Mouse (Mus musculus): ENCODE data around the gene S100a5. TPM values are rescaled to one million over a fixed set of nuclear protein-coding genes. Genes with fewer than 3 reads are reported as not detected.

The S100a5 gene
- total RNA-seq, 2 experiments from 2014 or later = not detected

DNA sequence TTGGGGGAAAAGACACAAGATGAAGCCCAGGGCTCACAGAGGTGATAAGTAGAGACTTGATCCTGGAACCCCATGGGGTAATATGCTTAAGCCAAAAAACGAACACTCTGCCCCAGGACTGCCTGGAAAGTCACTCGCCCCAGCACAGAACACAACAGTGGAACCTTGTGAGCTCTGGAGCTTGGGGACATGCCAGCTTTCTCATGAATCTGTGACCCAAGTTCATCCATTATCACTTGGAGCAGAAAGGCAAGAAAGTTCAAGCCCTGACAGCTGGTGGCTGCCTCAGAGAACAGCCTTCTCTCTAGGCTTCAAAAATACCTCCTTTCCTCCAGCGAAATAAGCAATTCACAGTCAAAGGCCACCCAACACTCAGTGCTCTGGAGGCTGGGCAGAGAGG, 8.9 kb upstream of the S100a5 start:
- DNase-seq (ENCODE audit: low spot score in 2 of 2) = no peak

DNA sequence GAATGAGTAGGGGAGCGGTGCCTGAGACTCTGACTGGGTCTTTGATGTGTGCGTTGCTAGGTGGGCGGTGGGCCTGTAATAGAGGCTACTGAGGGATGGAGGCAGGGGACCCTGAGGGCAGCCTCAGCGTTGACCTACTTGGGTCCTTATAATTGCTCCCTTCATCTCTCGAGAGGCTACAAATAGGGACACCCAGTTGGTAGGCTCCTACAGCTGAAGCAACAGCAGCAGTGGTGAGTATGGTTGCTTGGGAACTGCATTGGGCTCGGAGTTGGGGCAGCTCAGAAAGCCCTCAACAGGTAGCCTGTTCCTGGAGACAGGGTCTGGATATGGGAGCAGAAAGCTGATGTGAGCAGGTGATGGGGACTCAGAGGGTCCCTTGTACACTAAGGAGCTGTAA, 8.3 kb upstream of the S100a5 start:
- DNase-seq (ENCODE audit: low spot score in 2 of 2) = no peak

DNA sequence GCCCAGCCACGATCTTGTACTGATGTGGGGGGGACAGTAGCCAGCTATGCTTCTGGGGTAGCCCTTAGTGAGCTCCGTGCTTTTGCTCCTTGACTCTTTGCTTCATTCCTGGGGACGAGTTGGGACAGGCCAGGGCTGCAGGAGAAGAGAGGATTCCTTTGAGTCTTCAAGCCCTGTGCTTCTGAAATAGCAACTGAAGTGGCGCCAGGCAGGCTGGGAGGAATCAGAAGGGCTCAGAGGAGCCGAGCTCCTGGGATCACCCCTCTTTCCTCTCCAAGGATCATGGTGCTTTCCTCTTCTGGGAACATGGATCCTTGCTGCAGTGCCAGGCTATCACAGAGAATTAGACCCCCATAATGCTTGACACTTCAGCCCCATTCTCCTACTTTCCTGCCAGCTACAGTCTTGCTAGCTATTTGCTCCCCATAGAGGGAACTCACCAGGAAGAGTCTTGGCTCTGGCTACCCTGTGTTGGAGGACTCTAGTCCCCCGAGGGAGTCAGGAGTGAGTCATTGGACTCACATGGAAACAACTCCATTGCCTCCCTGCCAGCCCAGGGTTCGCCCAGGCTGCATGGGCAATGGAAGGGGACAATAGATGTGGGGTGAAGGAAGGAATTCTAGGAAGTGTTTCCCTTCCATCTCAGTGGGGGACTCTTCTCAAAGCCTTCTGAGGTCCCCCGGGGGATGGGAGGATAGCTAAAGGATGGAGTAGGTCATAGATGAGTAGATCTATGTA, 7.7 kb upstream of the S100a5 start:
- DNase-seq (ENCODE audit: low spot score in 2 of 2) = no peak

DNA sequence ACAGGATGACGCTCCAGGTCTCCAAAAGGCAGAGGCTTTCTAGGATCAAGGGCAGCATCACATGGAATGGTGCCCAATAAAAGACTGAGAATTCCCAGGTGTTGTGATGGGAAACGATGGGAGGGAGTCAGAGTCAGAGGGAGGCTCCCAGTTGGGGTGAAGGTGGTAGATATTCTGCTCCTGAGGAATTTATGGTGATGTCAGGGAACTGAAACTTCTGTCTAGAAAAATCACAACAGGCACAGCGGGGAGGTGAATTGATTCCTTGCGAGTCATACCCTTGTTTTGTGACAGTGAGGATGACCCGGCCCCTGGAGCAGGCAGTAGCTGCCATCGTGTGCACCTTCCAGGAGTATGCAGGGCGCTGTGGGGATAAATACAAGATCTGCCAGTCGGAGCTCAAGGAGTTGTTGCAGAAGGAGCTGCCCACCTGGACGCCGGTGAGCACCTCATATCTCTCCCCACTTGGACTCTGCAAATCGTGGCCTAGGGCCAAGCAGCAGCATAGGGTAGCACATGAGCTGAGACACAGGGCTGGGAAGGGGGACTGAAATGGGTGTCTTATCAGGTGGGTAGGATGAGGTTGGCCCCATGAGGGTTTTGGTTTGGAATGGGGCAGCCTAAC, 6.7 kb upstream of the S100a5 start, which contains the start of gene Gm42674:
Gene Gm42674 (plus strand): TSS at position 419 of the 625 bp plus-strand sequence.
- DNase-seq (ENCODE audit: low spot score in 2 of 2) = no peak

DNA sequence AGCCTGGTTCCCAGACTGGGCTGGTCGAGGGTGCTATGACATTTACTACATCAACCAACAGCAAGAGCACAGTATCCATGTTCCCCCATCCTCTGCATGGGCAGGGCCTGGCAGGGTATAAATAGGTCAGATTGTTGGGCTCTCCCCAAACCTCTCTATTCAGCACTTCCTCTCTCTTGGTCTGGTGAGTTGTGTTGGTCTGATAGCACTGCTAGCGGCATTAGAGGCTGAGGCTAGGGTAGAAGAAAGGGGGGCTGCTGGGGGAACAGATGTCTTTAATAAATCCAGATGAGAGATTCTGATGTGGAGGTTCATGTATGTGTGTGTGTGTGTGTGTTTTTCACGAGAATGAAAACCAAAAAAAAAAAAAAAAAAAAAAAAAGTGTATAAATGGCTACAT, 4.7 kb upstream of the S100a5 start, which contains the start of gene S100a4:
Gene S100a4 (plus strand): TSS at position 149 of the 400 bp plus-strand sequence.
- DNase-seq (ENCODE audit: low spot score in 2 of 2) = no peak

DNA sequence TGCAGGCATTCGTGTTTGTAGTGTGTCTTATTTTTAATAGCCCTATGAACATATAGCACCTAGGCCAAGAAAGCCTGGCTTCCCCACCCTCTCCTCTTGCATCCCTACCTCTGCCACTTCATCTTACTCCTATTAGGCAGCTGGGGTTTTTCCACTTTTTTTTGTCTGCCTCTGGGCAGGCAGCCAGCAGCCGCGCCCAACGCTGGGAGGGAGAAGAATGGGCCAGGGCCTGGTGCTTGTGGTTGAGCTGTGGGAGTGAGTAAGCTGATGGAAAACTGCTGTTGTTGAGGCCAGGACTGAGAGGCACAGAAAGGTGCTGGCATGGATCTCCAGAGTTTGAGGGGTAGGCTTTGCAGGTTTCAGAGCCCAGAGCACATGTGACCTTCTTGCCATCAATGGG, 3.9 kb upstream of the S100a5 start:
- DNase-seq (ENCODE audit: low spot score in 2 of 2) = peak in 1 of 2 experiments; percentile 72

DNA sequence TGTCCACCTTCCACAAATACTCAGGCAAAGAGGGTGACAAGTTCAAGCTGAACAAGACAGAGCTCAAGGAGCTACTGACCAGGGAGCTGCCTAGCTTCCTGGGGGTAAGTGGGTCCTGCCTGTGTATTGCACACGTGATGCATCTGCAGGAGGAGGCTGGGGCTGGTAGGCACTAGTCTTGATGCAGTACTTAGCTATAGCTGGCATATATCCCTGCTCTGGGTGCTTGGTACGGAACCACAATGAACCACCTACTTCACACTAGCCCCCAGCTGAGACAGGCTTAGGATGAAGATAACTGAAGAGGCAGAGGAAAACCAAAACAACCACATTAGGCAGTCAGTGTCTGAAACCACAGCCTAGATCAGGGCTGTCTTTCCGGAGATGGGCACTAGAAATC, 3.3 kb upstream of the S100a5 start:
- no peak for DNase-seq (ENCODE audit: low spot score in 2 of 2)

DNA sequence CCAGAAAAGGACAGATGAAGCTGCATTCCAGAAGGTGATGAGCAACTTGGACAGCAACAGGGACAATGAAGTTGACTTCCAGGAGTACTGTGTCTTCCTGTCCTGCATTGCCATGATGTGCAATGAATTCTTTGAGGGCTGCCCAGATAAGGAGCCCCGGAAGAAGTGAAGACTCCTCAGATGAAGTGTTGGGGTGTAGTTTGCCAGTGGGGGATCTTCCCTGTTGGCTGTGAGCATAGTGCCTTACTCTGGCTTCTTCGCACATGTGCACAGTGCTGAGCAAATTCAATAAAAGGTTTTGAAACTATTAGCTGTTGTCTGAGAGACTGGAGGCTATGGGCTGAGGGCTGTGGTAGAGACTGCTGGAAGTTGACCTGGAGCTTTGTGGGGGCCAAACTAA, 2.6 kb upstream of the S100a5 start:
- DNase-seq (ENCODE audit: low spot score in 2 of 2) = no peak

DNA sequence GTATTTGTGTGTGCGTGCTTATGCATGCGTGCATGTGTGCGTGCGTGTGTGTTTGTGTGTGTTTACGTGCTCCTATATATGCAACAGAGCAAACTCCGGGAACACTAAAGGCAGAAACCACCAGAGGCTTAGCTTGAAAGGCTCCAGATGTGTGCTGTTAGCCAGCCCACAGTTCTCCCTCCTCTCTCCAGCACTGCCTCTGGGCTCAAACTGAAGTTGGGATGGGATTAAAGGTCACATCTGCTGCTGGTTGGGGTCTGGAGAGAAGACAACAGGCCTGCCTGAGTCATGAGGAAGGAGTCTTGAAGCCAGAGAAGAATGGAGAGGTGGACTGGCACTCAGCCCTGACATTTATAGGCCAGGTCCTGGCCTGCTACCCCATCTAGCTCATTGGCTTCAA, 2.1 kb upstream of the S100a5 start:
- DNase-seq (ENCODE audit: low spot score in 2 of 2) = no peak

DNA sequence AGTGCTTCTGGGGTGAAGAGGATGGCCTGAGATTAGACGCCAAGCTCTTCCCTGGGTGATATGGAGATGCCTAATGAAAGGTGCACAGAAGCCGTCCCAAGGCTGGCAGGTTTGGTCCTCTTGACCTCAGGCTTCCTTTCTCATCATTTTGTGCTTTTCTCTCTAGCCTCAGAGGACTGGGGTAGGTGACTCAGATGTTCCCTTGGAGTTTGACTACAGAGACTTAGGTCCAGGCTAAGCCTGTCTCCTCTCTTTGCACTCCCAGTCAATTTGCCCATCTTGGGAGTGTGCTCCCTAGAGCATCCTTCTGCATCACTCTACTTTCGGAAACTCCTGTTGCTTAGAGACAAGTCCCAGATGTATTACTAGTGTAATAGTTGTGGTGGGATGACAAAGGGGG, 962 bp upstream of the S100a5 start:
- DNase-seq (ENCODE audit: low spot score in 2 of 2) = no peak

DNA sequence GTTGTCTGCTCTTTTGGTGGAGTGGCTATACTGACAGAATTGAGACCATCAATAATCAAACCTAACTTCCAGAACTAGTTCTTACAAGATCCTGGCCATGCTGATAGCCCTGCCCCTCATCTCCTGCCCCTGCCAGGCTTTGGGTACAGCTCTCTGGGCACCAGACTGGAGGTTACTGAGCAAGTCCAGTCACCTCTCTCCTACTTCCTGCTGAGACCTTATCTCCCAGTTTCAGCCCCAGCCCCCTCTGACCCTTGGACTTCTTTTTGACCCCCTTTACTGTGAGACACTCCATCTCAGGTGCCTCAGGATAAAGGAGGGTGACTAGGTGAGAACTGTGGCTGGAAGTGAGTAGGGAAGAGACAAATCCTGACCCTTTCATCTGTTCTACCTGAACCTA, 779 bp downstream of the S100a5 start:
- no peak for DNase-seq (ENCODE audit: low spot score in 2 of 2)

DNA sequence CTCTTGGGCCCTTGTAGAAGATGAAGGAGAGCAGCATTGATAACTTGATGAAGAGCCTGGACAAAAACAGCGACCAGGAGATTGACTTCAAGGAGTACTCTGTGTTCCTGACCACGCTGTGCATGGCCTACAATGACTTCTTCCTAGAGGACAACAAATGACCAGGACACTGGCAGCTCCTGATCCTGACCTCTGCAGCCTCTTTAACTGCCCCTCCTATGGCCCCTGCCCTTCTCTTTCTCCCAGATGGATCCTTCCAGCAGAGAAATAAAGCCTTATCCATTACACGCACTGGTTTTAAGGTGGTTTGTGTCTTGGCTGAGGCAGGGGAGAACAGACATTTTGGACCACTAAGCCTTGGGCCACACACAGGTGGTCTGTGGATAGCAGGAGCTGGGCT, 3.2 kb downstream of the S100a5 start:
- DNase-seq (ENCODE audit: low spot score in 2 of 2) = no peak

DNA sequence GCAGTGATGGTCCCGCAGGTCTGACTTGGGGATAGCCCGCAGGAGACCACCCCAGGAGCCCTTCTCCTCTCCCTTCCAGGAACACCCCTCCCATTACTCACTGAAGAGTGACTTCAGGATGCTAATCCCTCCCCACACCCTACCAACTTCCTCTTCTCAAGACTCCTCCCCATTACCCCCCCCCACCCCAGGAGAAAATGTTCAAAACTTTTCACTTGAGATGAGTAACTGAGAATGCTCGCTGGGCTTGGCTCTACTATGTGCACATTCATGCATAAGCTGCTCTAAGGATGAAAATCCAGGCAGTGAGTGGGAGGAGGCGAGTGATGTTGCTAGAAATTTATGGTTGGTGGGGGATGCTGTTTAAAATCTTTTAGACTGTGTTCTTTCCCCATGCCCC, 3.7 kb downstream of the S100a5 start:
- no peak for DNase-seq (ENCODE audit: low spot score in 2 of 2)

DNA sequence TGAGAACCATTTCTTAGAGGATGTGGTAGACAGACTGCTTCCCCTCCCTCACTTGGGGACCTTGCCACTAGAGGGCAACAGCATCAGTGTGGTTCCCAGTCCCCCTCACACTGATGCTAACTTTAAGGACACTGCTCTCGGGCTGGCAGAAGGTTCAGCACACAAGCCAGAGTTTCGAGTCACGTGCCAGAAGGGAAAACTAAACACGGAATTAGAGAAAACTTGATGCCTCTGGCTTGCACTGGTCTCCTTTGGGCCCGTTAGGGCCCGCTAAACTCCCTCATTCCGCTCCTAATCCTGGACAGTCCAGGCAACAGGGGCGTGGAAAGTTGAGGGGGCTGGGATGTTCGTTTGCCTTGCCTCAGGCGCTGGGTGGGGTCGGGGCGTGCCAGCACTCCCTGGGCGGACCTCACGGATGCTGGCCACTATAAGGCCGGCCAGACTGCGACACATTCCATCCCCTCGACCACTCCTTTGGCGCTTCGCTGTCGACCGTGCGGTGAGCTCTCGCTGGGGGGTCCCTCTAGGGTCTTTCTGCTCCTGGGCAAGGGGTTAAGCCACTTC, 4.5 kb downstream of the S100a5 start, which contains the start of gene S100a6:
Gene S100a6 (plus strand): TSS at position 155 of the 564 bp plus-strand sequence.
- DNase-seq (ENCODE audit: low spot score in 2 of 2) = peak; percentile 45 to 50

DNA sequence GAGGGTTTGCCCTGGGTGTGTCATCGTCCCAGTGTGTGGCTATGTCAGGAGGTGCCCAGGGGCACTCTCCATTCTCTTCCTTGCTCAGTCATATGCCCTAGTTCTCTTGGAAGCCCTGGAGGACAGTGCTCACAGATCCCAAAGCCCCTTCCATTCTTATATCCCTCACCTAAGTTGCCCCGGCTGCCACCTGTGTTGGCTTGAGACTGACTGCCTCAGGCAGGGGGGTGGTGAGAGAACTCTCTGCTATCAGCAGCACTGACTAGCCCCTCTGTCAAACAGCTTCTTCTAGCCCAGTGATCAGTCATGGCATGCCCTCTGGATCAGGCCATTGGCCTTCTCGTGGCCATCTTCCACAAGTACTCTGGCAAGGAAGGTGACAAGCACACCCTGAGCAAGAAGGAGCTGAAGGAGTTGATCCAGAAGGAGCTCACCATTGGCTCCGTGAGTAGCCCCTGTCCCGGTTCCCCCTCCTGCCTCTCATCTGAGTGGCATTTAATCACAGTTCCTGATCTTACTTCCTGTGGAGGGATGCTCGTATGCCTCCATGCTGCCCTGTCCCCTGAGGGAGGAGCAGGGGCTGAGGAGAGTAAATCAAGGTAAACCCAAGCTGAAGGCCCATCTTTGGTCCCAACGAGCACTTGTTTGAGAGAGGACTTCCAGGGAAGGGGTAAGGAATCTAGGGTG, 5.3 kb downstream of the S100a5 start:
- no peak for DNase-seq (ENCODE audit: low spot score in 2 of 2)

DNA sequence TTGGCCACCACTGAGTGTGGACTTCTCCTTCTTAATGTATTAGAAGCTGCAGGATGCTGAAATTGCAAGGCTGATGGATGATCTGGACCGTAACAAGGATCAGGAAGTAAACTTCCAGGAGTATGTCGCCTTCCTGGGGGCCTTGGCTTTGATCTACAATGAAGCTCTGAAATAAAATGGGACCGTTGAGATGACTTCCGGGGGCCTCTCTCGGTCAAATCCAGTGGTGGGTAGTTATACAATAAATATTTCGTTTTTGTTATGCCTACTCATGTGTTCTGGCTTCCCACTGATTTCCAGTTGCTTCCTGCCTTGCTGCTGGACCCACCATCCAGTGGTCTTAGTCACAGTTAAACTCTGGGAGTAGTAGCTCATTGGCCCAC, 5.8 kb downstream of the S100a5 start:
- no peak for DNase-seq (ENCODE audit: low spot score in 2 of 2)

DNA sequence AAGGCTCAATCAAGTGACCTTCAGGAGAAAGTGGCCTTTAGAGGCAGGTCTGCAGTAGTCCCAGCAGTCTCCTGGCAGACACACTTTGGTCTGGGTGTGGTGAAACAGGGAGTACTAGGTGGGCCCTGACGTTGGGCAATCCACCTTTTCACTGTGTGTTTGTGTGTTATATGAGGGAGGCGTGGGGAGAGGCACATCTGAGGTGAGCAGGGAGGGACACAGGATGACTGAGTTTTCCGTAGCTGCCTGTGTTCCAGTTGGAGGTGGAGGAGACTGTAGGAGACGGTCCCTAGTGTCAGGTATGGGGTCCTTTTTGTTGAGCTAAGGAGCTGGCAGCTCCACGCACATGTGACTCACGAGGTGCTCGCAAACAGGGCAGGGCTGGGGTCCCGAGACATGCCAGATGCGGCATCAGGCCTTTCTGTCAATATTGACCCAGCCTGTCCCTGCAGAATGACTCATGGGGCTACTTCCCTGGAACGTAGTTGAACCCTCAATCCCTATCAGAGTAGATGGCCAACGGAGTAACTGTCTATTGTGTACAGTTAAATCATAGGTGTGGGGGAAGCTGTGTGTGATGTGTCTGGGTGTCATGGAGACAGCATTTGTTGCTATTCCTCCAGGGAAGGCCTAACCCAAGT, 6.4 kb downstream of the S100a5 start:
- DNase-seq (ENCODE audit: low spot score in 2 of 2) = no peak

DNA sequence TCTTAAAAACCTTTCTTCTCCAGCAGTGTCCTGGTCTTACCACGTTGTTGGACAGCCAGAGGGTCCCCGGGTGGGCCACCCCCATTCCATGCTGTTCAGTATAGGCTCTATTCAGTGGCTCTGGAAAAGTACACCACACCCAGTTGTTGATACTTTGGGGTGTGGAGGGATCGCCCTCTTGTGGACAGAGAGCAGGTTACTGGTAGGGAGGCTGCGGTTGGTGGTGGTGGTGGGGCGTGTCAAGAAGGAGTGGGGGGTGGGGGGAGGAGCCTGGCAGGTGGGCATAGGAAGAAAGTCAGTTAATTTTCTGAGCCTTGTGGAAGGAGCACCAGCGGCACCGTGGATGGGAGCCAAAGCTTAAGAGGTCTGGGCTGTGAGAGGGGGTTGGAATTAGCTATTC, 7.1 kb downstream of the S100a5 start:
- peak; percentile 68 to 73 for DNase-seq (ENCODE audit: low spot score in 2 of 2)

DNA sequence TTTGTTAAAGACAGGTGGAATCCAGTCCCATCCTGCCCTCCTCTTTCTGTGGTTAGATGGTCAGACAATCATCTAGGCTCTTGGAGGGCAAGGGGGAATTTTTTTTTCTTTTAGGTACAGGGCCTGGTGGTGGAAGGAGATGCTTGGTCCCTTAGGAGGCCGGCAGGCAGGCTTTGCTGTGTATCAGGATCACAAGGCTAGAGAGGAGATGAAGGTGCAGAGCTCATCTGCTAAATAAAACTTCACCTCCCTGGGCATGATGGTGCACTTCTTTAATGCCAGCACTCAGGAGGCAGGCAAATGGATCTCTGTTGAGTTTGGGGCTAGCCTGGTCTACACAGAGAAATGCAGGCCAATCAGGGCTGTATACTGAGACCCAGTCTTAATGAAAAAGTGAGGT, 7.6 kb downstream of the S100a5 start:
- no peak for DNase-seq (ENCODE audit: low spot score in 2 of 2)

DNA sequence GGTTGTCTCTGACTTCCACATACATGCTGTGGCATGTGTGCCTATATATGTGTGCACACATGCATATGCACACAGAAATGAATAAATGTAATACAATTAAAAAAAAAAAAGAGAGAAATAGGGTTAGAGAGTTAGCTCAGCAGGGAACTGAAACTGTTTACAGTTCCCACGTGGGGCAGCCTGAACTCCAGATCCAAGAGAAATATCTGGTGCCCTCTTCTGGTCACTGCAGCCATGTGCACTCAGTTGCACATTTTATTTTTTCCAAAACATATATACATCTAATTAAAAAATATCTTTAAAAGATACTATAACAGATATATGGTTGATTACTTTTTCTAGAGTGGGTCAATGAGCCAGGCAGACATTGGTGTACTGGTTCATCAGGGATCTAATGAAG, 9.3 kb downstream of the S100a5 start:
- DNase-seq (ENCODE audit: low spot score in 2 of 2) = no peak

DNA sequence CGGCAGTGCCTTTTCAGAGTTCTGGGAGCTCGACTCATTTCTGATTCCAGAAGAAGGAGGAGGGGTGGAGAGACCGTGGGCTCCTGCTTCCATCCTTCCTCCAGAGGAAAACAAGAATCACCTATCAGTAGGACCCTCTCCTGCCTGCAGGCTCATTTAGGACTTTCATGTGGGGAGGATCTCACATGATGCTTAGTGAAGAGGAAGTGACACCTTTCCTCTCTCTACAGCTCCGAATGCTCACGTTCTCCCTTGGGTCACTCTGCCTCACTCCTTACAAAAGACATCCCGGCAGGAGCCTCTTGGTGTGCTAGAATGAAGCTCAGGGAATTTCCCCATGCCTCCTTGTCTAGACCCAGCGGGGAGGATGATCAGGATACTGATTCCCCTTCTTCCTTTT, 13.2 kb downstream of the S100a5 start:
- no peak for DNase-seq (ENCODE audit: low spot score in 2 of 2)
